Mouse (Mus musculus): ENCODE measurements around the gene Gm5478.

DNA sequence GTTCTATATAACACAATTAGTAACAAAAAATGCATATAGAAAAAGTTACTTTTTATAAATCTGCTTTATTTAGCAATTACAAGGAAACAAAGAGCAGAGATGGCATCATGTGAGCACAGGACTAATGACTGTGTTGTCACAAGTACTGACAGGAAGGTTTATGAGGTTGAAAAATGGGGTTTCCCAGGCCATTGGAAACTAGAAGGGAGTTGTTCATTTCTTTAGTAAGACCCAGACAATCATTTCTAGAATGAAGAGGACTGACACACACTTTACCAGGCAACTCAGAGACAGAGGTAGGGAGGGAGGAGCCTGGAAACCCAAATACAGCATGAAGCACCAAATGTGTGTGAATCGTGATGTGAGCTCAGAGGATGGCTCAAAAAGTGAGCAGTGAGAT is 28.8 kb upstream of the Gm5478 start:
- TF ChIP-seq POLR2A (IDR thresholded peaks at IDR 0.05; ENCODE audit: control insufficient read depth, extremely low read depth, insufficient read depth, low read length, poor library complexity) (no peak), CTCF (IDR thresholded peaks at IDR 0.05; ENCODE audit: borderline replicate concordance, control insufficient read depth, extremely low read depth, insufficient read depth, low read length, poor library complexity) (no peak)
